Mouse (Mus musculus): ENCODE measurements around the gene Ssr4.
"Not testable (repeated sequence)": the region's sequence is repeated elsewhere in the genome, so short reads cannot be mapped to it uniquely, and the experiment has no call there.

DNA sequence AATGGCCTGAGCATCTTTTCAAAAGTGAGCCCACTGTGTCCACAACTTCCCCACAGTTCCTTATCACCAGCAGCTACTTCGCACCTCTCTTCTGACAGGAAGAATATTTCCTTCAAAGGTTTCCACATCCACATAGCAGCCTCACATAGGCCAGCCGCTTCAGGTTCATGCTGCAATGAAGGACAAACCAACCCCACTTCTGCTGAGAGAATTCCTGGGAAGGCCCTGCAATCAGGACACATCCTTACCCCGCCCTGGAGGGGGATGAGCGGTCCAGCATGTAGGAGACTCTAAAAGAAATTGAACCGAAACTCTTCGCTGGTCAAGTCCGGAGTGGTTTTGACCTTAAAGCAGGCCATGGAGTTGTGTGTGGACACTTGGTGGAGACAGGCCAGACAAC, 47.0 kb upstream of the Ssr4 start:
- TF ChIP-seq POLR2A (IDR thresholded peaks at IDR 0.05; ENCODE audit: low read depth, low read length); CTCF (IDR thresholded peaks at IDR 0.05; ENCODE audit: extremely low read depth, insufficient read length, insufficient replicate concordance, low read depth, low read length): not testable (repeated sequence)
